Mouse (Mus musculus): ENCODE data around the gene Gucy2d. TPM values are rescaled to one million over a fixed set of nuclear protein-coding genes. Genes with fewer than 3 reads are reported as not detected.

Gucy2d gene
- polyA plus RNA-seq, 1 experiment from 2014 or later: not detected

GRCm38 (mm10) chr7:98489131-98489530 is 48.9 kb downstream of the Gucy2d start, which contains the start of gene Lrrc32:
Lrrc32 (plus strand) TSS chr7:98489283.
- Histone ChIP-seq H3K4me3 (ENCODE audit: low read depth, low read length) (peak within 1 kb of the TSS; percentile 41), H3K9ac (ENCODE audit: low read length) (peak within 1 kb of the TSS; percentile 40), H3K9me3 (ENCODE audit: control insufficient read depth, low read length) (no peaks in the 10 kb centered on the region), H3K27me3 (replicated peaks; ENCODE audit: control insufficient read depth, insufficient read depth, low read length) (no peaks in the 10 kb centered on the region), H3K36me3 (ENCODE audit: control insufficient read depth, insufficient read depth, low read length) (no peaks in the 10 kb centered on the region), H3K4me2 (ENCODE audit: low read length) (peak within 1 kb of the TSS; percentile 72), H3K27ac (ENCODE audit: low read depth) (no peak within 1 kb of the TSS), H3K4me1 (replicated peaks; ENCODE audit: control insufficient read depth, insufficient read depth, low read length) (peaks cover 20% of the 10 kb centered on the region)
- DNase-seq (ENCODE audit: low spot score) (peak; percentile 58), ATAC-seq (replicated peaks; ENCODE audit: low FRiP score, low TSS enrichment, low read depth) (no peak)
- 49% methylated on average over 6 of the region's 6 CpGs for WGBS

- H3K4me1 ChIP-seq (replicated peaks; ENCODE audit: control insufficient read depth, insufficient read depth, low read length): peaks cover 20% of the 10 kb centered on the region
Observed at GRCm38 (mm10) chr7:98489623-98490084, 49.4 kb downstream of the Gucy2d start.

GRCm38 (mm10) chr7:98490328-98490727 is 50.1 kb downstream of the Gucy2d start:
- 48% methylated on average over 4 of the region's 4 CpGs for WGBS
- ATAC-seq (replicated peaks; ENCODE audit: low FRiP score, low TSS enrichment, low read depth) (no peak), DNase-seq (ENCODE audit: low spot score) (peak; percentile 57)
- Histone ChIP-seq H3K36me3 (ENCODE audit: control insufficient read depth, insufficient read depth, low read length) (0 out of 2 replicates have a peak, but pooled peaks cover 5% of the 10 kb centered on the region), H3K4me3 (ENCODE audit: low read depth, low read length) (peak overlapping the region; percentile 41), H3K9me3 (ENCODE audit: control insufficient read depth, low read length) (no peaks in the 10 kb centered on the region), H3K4me2 (ENCODE audit: low read length) (peak overlapping the region; percentile 72), H3K27me3 (replicated peaks; ENCODE audit: control insufficient read depth, insufficient read depth, low read length) (no peaks in the 10 kb centered on the region), H3K9ac (ENCODE audit: low read length) (peak overlapping the region; percentile 40; the same call in 1 of the 2 replicates), H3K4me1 (replicated peaks; ENCODE audit: control insufficient read depth, insufficient read depth, low read length) (peaks cover 20% of the 10 kb centered on the region), H3K27ac (ENCODE audit: low read depth) (no peak overlapping the region)

More at GRCm38 (mm10) chr7:98489623-98490084, 49.4 kb downstream of the Gucy2d start:
- no peak overlapping the region for H3K27ac ChIP-seq (ENCODE audit: low read depth)
- no peaks in the 10 kb centered on the region for H3K9me3 ChIP-seq (ENCODE audit: control insufficient read depth, low read length)
- DNase-seq (ENCODE audit: low spot score) (peak; percentile 89), ATAC-seq (replicated peaks; ENCODE audit: low FRiP score, low TSS enrichment, low read depth) (peak; percentile 91)
- H3K4me3 ChIP-seq (ENCODE audit: low read depth, low read length): peak overlapping the region; percentile 41
- H3K9ac ChIP-seq (ENCODE audit: low read length): peak overlapping the region; percentile 40
- H3K36me3 ChIP-seq (ENCODE audit: control insufficient read depth, insufficient read depth, low read length): no peaks in the 10 kb centered on the region
- peak overlapping the region; percentile 72 for H3K4me2 ChIP-seq (ENCODE audit: low read length)
- no peaks in the 10 kb centered on the region for H3K27me3 ChIP-seq (replicated peaks; ENCODE audit: control insufficient read depth, insufficient read depth, low read length)
- WGBS: under 1% methylated on average over 49 of the region's 50 CpGs

DNA sequence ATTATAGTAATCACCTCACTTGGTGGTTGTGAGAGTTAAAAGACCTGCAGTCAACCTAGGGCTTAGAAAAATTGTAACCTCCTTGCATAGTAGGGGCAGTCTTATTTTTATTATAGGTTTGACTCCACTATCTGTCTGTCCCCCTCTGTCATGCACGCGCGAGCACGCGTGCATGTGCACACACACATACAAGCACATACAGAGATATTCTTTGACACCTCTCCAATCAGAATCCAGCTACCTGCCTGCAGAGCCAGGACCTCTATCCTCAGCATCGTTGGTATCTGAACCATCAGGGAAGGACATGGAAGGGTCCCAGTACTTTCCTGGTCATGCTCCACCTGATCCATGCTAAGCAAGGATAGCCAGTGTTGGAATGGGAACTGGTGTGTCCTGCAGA is 50.7 kb downstream of the Gucy2d start:
- Histone ChIP-seq H3K9me3 (ENCODE audit: control insufficient read depth, low read length) (no peaks in the 10 kb centered on the region), H3K27ac (ENCODE audit: low read depth) (no peak overlapping the region), H3K9ac (ENCODE audit: low read length) (no peak overlapping the region), H3K27me3 (replicated peaks; ENCODE audit: control insufficient read depth, insufficient read depth, low read length) (no peaks in the 10 kb centered on the region), H3K4me3 (ENCODE audit: low read depth, low read length) (peak overlapping the region; percentile 41), H3K4me1 (replicated peaks; ENCODE audit: control insufficient read depth, insufficient read depth, low read length) (peaks cover 20% of the 10 kb centered on the region), H3K4me2 (ENCODE audit: low read length) (peak overlapping the region; percentile 72), H3K36me3 (ENCODE audit: control insufficient read depth, insufficient read depth, low read length) (0 out of 2 replicates have a peak, but pooled peaks cover 9% of the 10 kb centered on the region)
- WGBS: 96% methylated on average over 6 of the region's 6 CpGs
- ATAC-seq (replicated peaks; ENCODE audit: low FRiP score, low TSS enrichment, low read depth) (no peak), DNase-seq (ENCODE audit: low spot score) (no peak)

DNA sequence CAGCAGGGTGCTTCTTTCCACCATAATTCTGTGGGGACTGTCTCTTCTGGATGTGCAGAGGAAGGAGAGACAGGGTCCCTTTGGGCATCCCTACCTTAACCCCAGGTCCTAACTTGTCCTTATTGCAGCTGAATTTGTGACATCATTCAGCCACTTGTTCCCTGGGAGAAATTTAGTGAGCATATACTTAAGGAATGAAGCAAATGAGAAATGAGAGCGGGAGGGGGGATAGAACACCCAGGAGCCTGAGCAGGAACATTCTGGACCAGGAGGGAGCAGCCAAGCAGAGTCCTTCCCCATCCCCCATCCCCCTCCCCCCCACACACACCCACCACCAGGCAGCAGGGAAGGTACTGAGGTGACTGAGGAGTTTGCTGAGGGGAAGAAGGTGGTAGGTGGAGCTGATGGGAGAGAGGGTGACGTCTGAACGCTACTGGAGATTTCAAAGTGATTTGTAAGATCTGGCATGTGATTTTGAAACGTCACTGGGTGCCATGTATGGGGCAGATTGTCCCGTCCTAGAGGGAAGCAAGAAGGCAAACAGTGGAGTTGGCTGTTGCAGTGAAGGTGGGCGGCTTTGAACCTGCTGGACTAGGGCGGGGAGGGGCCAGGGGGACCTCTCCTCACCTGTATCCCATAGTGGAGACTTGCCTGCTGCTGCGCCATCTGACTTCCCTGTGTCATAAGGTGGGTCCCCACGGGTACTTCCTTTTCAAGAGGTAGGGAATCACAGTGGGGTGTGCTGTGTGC is 51.4 kb downstream of the Gucy2d start:
- Histone ChIP-seq H3K4me2 (ENCODE audit: low read length) (peak overlapping the region; percentile 72), H3K36me3 (ENCODE audit: control insufficient read depth, insufficient read depth, low read length) (0 out of 2 replicates have a peak, but pooled peaks cover 9% of the 10 kb centered on the region), H3K4me1 (replicated peaks; ENCODE audit: control insufficient read depth, insufficient read depth, low read length) (peaks cover 17% of the 10 kb centered on the region), H3K4me3 (ENCODE audit: low read depth, low read length) (no peak overlapping the region), H3K9ac (ENCODE audit: low read length) (no peak overlapping the region), H3K27me3 (replicated peaks; ENCODE audit: control insufficient read depth, insufficient read depth, low read length) (no peaks in the 10 kb centered on the region), H3K9me3 (ENCODE audit: control insufficient read depth, low read length) (no peaks in the 10 kb centered on the region), H3K27ac (ENCODE audit: low read depth) (no peak overlapping the region)
- ATAC-seq (replicated peaks; ENCODE audit: low FRiP score, low TSS enrichment, low read depth) (no peak), DNase-seq (ENCODE audit: low spot score) (no peak)
- 72% methylated on average over 9 of the region's 9 CpGs for WGBS

DNA sequence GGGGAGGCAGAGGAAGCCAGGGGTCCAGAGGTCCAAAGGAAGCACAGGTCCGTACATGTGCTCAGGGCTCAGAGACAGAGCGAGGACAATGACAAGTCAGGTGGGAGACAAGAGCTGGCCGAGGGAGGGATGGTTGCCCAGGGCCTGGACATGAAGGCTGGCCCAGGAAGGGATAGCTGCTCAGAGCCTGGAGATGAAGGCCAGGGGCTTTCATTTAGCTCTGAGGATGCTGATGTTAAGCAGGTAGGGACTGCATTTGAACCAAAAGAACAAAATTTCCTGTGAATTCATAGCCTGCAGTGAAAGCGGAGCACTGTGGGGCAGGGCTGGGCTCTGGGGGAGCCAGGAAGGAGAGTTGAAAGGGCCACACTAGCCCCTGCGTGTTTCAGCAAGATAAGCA is 52.1 kb downstream of the Gucy2d start:
- DNase-seq (ENCODE audit: low spot score): no peak
- no peak for ATAC-seq (replicated peaks; ENCODE audit: low FRiP score, low TSS enrichment, low read depth)
- Histone ChIP-seq H3K4me1 (replicated peaks; ENCODE audit: control insufficient read depth, insufficient read depth, low read length) (peaks cover 14% of the 10 kb centered on the region), H3K27me3 (replicated peaks; ENCODE audit: control insufficient read depth, insufficient read depth, low read length) (no peaks in the 10 kb centered on the region), H3K27ac (ENCODE audit: low read depth) (no peak overlapping the region), H3K36me3 (ENCODE audit: control insufficient read depth, insufficient read depth, low read length) (0 out of 2 replicates have a peak, but pooled peaks cover 12% of the 10 kb centered on the region), H3K9me3 (ENCODE audit: control insufficient read depth, low read length) (no peaks in the 10 kb centered on the region), H3K9ac (ENCODE audit: low read length) (no peak overlapping the region), H3K4me3 (ENCODE audit: low read depth, low read length) (no peak overlapping the region), H3K4me2 (ENCODE audit: low read length) (peak overlapping the region; percentile 72)
- WGBS: 67% methylated on average over 5 of the region's 5 CpGs

DNA sequence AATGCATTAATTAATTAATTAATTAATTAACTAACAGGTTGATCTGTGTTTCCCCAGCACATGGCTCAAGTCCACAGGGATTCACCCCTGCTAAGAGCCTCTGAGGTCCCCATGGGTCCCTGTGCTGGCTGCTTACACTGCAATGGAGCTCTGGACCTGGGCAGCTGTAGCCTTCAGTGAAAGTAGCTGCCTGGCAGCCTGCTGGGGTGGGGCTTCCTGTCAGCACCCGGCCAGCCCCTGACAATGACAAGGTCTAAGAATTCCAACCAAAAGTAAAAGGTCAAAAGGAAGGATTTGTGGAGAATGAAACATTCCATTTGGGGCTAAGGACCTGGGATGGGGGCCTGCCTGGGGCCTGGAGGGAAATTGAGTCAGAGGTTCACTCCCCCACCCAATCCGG is 53.1 kb downstream of the Gucy2d start:
- no peaks in the 10 kb centered on the region for H3K9me3 ChIP-seq (ENCODE audit: control insufficient read depth, low read length)
- DNase-seq (ENCODE audit: low spot score) (no peak), ATAC-seq (replicated peaks; ENCODE audit: low FRiP score, low TSS enrichment, low read depth) (no peak)
- H3K27ac ChIP-seq (ENCODE audit: low read depth): no peak overlapping the region
- H3K36me3 ChIP-seq (ENCODE audit: control insufficient read depth, insufficient read depth, low read length): peaks cover 19% of the 10 kb centered on the region
- WGBS: 59% methylated on average over 2 of the region's 2 CpGs
- no peak overlapping the region for H3K9ac ChIP-seq (ENCODE audit: low read length)
- H3K27me3 ChIP-seq (replicated peaks; ENCODE audit: control insufficient read depth, insufficient read depth, low read length): no peaks in the 10 kb centered on the region
- H3K4me1 ChIP-seq (replicated peaks; ENCODE audit: control insufficient read depth, insufficient read depth, low read length): peaks cover 14% of the 10 kb centered on the region
- H3K4me2 ChIP-seq (ENCODE audit: low read length): no peak overlapping the region
- no peak overlapping the region for H3K4me3 ChIP-seq (ENCODE audit: low read depth, low read length)

DNA sequence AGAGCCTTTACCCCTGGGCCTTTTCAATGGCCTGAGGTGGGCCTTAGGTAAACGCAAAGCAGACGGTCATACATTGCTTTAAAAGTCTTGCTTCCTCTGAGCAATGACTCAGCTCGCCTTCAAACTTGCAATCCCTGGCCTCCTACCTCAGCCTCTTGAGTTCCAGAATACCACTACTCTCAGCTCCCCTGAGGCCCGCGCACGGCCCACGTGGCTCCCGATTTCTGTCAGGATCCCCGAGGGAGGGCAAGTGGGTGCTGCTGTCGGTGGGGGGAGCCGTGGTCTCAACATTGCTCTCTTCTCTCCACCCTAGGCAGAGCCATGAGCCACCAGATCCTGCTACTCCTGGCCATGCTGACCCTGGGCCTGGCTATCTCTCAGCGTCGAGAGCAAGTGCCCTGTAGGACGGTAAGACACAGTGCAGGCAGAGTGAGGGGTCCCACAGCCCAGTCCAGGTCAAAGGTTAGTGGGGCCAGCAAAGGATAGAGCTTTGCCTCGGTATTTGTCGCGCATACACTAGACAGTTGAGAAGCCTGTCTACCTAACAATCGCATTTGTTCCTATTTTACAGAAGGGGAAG is 53.8 kb downstream of the Gucy2d start:
- no peak overlapping the region for H3K9ac ChIP-seq (ENCODE audit: low read length)
- H3K4me1 ChIP-seq (replicated peaks; ENCODE audit: control insufficient read depth, insufficient read depth, low read length): peaks cover 13% of the 10 kb centered on the region
- H3K9me3 ChIP-seq (ENCODE audit: control insufficient read depth, low read length): no peaks in the 10 kb centered on the region
- peaks cover 26% of the 10 kb centered on the region for H3K36me3 ChIP-seq (ENCODE audit: control insufficient read depth, insufficient read depth, low read length)
- H3K4me3 ChIP-seq (ENCODE audit: low read depth, low read length): no peak overlapping the region
- no peak for DNase-seq (ENCODE audit: low spot score)
- 57% methylated on average over 18 of the region's 18 CpGs for WGBS
- ATAC-seq (replicated peaks; ENCODE audit: low FRiP score, low TSS enrichment, low read depth): no peak
- H3K27ac ChIP-seq (ENCODE audit: low read depth): no peak overlapping the region
- no peaks in the 10 kb centered on the region for H3K27me3 ChIP-seq (replicated peaks; ENCODE audit: control insufficient read depth, insufficient read depth, low read length)
- H3K4me2 ChIP-seq (ENCODE audit: low read length): no peak overlapping the region
